Mouse (Mus musculus): ENCODE measurements at regions not wholly inside any gene's neighbourhood (a gene's known extent, or its start where the extent isn't known, plus 50 kb on each side); places are given as distances from the start of the nearest gene placed in this dataset.

DNA sequence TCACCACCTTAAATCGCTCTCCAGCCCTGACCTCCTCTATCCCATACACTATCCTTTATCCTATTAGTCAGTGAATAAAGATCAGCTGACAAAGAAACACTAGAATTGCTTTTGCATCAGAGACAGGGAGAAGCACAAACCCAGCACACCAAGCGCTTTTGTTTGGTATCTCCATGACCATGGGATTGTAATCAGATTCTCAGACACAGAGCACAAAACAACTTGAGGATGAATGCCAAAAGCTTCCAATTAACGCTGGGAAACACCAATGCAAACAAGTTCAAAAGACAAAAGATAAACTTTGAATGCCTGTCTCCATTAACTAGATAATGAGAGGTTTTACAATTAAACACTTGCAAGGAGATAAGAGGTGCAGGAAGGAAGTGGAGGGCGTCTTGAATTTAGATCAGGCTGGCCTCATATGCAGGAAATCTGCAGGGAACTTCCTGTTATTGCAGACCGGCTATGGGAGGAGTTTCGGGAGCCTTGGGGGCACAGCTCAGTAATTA, 179.8 kb downstream of the Samd5 start:
- intact Hi-C loops (cut with DNase I): loop anchor here (10.0 kb wide), 1 partner anchor 180 kb away; the partner anchor contains the start of gene Samd5

DNA sequence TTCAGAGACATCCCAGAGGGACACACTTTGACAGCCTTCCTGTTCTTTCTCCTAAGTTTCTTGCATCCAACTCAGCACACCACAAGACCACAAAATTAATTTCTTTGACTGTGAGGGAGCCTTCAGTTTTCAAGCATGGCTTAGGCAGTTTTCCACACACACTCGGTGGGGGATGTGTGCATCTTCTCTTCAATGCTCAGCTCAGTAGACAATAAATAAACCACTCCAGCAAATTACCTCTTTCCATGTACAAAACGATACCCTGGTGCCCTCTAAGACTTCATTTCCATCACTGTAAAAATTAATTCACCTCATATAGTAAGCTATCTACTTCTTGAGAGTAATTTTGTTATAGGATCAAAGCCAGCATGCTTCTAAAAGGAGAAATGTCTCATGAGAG, 184.6 kb downstream of the Samd5 start:
- no peak for DNase-seq (ENCODE audit: low spot score)
- intact Hi-C loops (cut with DNase I): loop anchor here (10.0 kb wide), 1 partner anchor 184 kb away; the partner anchor contains the start of gene Samd5

More for the DNA sequence above, 179.8 kb downstream of the Samd5 start:
- DNase-seq (ENCODE audit: low spot score): peak; percentile 27

DNA sequence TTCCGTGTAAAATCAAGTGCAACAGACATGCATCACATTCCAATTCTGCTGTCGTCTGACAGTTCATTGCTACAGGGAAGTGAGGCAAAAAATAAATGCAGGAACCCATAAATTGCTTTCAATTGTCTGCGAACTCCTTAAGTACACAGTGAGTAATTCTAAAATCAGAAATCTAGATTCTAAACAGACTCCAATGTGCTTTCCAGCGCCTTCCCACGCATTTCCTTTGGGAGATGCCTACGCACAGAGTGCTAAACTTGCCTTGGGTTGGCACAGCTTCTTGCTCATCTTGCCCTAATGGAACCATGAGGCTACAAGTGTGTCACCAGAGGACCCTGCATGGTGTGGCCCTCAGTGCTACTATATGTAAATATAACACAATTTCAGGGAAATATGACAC, 212.6 kb downstream of the Samd5 start:
- intact Hi-C loops (cut with DNase I): no loop called here
- DNase-seq (ENCODE audit: low spot score): no peak

DNA sequence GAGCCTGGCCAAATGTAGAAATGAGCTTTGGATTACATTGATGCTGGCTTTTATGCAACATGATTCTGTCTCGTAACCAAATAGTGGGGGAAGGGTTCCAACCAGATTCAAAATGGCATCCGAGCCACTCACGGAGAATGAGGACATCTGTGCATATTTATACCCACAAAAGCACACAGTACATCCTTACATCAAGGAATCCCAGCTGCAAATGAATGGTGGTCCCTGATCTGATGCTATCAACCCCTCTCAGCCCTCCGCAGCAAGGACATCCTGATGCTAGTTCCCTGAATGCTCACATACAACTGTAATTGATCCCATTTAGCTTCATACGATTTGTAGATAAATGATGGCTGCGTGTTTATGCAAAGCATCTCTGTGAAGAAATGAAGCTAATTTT, 215.9 kb downstream of the Samd5 start:
- intact Hi-C loops (cut with DNase I): no loop called here
- DNase-seq (ENCODE audit: low spot score): no peak

DNA sequence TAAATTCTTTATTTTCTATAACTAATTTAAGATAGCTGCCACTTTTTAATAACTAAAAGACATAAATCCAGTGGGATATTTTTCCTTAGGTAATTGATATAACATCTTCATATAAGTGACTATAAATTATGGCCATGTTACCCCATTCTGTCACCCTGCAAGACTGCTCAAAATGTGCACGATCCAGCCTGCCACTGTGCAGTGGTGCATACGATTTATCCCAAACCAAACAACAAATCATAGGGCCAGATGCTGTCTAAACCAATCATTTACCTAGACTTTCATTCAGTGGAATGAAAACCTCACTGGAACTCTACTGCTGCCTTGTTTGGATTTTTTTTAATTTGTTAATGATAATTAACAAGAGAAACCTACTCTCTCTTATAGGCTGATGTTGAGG, 216.5 kb downstream of the Samd5 start:
- DNase-seq (ENCODE audit: low spot score): no peak
- intact Hi-C loops (cut with DNase I): no loop called here

DNA sequence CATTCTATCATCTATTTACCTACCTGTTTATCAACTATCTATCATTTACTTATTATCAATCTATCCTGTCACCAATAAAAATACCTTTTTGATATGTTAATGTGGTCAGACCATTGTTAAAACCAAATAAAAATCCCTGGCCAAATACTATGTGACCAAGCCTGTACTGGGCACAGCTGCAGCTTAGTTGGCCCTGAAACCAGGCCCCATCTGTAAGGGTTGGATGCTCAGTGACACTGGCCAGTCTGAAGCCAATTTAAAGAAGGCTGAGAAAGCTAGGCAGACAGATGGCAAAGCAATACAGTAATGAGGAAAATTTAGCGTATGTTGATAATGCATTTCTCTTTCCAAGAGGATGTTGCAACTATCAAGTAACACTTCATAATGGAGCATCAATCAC, 217.8 kb downstream of the Samd5 start:
- intact Hi-C loops (cut with DNase I): no loop called here
- no peak for DNase-seq (ENCODE audit: low spot score)

DNA sequence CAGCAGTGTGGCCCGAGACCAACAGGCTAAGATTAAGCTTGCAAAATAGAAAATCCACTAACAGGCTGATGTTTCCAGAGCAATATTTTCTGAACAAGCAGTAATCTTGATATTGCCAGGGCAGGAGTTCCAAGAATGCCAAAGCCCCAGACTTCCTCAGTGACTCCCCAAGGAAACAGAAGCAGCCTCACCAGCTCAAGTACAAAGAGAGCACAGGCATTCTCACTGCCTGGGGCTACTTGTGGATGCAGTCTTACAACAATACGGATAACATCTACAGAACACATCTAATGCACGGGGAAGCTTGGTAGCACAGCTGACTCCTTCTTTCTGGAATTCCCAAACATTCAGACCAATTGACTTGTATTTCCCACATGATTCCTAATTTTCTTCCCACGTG, 235.9 kb downstream of the Samd5 start:
- intact Hi-C loops (cut with DNase I): no loop called here
- DNase-seq (ENCODE audit: low spot score): no peak

DNA sequence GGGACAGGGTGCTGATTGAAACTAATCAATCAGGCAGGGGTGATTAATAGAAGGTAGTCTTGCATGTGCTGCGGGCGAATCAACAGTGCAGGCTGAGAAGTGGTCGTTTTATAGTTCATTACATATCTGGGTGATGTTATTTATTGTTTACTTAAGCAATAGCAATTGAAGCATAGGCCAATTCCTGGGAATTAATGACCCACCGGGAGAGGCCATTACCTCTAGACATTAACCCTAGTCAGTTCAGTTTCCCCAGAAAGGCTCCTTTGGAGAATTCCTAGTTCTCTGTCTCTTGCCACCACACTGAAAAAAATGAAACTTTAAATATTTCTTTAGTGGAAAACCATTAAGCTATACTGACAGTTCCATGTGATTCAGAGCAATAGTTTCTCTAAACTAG, 236.6 kb downstream of the Samd5 start:
- DNase-seq (ENCODE audit: low spot score): no peak
- intact Hi-C loops (cut with DNase I): no loop called here

DNA sequence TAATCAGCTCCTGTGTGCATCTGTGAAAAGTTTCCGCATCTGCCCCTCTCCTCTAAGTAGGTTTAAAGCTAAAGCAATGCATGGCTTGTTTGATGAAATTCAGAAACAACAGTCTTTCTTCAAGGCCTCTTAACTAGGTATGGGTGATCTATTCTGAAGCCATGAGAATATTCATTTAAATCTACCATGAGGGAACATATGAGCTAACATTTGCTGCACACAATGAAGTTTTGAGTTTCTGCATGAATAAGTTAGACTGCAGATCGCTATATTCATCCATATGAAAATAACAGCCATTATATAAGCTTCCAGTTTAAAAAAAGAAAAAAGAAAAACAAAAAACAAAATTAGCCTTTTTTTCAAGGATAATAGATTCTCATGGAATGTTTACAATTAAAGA, 245.9 kb downstream of the Samd5 start:
- no peak for DNase-seq (ENCODE audit: low spot score)
- intact Hi-C loops (cut with DNase I): no loop called here

DNA sequence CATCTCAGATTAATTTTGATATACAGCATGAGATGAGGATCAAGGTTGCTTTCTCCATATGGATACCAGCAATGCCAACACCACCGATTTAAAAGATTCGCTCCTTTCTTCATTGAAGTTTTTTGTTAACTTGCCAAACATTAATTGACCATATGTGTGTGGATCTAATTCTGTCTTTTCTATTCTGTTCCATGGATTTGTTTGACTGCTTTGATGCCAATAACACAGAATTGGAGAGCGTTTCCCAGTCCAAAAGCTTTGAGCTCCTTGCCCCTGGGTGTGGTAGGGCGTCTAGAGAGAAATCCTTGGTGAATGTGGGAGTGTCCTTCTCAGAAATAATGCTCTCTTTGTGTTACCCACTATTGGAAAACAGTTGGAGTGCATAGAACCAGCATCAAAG, 254.3 kb downstream of the Samd5 start:
- DNase-seq (ENCODE audit: low spot score): no peak
- intact Hi-C loops (cut with DNase I): no loop called here

DNA sequence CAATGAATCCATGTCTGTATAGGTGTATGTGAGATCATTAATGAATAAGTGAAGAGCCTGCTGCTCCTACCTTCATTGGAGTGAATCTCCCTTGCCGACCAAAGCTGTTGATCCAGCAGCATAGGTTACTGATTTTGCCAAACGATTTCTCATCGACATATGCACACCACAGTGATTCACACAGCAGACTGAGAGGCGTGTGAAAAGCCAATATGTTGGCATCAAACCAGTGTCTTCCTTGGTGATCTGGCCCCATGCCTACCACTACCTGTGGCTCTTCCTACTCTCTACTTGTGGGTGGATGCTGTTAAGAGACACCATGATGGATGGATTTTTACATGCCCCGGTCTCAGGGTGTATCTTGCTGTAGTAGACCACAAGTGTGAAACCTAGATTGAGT, 258.3 kb downstream of the Samd5 start:
- intact Hi-C loops (cut with DNase I): no loop called here
- DNase-seq (ENCODE audit: low spot score): no peak

DNA sequence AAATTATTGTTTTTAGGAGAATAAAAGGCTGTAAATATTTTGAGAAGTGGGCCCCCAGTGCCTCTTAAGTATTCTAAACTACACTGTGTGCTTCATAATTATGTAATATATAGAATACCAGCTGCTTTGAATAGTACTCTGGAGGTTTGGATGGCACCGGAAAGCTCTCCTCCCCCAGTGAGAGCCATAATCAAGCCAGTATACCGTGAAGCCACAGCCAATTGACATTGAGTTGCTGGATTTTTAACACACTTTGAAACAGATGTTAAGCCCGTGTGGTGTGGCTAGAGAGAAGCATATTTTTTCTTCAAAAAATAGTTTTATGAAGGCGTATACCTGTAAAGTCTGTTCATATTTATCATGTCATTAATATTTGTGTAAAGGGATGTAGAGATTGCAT, 268.9 kb downstream of the Samd5 start:
- DNase-seq (ENCODE audit: low spot score): no peak
- intact Hi-C loops (cut with DNase I): no loop called here

DNA sequence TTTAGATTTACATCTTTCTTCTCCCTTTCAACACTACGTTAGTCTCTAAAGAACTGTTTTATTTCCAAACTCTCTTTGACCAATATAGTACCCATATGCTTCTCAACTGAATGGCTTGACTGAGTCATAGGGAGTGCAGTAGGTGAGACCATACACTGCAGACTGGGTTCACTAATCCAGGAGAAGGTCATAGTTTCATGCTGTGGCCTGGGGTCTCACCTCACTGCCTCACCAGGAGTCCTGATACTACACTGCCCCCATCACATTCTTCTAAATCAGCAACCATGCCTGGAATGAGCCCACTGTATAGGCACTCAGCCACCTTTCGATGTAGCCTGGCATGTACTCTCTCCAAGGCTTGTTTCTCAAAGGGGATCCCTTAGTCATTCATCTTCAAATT, 269.6 kb downstream of the Samd5 start:
- no peak for DNase-seq (ENCODE audit: low spot score)
- intact Hi-C loops (cut with DNase I): no loop called here

DNA sequence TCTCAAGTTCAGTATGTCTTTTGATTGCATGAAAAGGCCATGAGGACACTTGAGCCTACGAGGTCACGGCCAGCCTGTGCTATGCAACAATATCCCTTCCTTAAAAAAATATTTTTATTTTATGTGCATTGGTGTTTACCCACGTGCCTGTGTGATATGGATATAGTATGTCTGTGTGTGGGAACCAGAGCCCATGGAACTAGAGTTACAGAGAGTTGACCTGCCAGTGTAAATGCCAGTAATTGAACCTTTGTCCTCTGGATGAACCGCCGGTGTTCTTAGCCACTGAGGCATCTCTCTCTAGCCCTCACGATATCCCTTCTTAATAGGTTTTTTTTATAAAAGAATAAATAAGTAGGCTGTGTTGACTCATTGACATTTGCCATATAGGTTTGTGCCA, 270.0 kb downstream of the Samd5 start:
- no peak for DNase-seq (ENCODE audit: low spot score)
- intact Hi-C loops (cut with DNase I): no loop called here

DNA sequence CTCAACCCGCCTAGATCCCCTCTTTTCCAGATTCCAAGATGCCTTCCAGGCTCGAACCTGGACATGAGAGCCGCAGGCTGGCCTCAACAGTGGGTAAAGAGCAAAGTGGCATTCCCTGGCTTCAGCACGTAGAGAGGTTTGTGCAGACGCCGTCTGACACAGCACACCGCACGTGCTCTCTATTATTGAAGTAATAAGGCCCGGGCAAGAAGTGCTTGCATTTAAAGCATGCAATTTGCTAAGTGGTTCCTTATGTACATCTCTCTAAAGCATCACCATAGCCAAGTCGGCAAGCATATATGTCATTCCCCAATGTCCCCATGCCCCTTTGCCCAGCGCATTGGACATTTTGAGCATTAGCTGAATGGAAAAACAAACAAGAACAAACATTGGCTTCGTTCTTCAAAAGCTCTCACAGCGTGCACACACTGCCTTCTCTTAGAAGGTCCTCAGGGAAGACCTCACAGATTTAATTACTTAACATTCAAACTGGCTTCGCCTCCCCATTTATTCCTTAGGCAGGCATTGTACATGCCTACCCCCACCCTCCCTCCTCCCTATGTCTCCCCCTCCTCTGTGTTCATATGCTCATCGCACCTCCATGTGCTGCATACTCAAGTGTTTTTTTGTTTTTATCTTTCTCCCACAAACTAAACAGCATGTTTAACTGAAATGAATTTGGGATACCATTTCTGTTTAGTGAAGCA, 273.9 kb downstream of the Samd5 start:
- intact Hi-C loops (cut with DNase I): no loop called here
- no peak for DNase-seq (ENCODE audit: low spot score)

DNA sequence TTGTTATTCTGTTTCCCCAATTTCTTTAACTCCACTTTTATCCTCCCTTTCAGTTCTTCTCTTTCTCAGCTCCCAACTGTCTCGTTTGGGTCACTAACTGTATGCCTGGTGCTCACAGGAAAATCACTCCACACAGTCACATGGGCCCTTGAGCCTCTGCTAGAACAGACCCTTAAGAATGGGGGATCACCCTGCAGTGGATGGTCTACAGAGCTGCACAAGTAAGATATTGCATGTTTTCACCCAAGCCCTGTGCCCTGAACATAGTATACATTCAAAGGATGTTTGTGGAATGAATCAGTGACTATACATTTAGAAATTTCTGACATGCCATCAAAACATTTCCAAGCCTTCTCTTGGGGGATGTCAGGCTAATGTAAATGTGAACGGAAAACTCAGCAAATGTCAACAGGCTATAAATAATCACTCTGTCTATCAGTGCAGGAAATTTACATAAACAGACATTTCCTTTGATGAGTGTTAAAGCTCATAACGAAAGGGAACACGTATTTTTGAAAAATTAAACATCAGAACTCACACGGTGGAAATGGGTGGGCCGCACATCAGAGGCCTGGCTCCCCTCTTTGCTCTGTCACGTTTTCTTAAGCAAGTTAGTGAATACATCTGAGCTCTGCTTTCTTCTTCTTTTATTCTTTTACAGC, 297.4 kb downstream of the Samd5 start:
- no peak for DNase-seq (ENCODE audit: low spot score)
- intact Hi-C loops (cut with DNase I): no loop called here

DNA sequence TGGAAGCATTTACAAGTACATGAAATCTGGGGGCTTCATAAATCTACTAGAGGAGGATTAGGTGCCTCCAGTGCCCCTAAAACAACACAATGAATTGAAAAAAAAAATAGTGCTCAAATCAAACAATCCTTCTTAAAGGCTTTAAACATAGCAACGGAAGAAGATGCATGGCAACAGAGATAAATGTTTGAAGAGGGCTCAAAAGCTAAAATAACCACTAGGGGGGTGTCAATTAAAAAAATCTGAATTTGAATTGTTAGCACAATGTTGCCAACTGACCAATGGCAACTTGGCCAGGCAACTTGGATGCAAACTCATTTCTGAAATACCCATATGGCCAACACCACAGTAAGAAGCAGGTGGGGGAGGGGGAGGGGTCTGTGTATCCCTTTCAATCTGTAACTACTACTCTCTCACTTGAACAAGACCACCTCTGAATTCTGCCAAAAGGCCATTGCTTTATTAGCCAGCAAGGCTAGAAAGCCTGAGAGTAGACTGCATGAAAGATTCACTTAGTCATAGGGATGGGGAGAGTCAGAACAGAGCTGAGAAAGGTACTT, 312.6 kb downstream of the Samd5 start:
- intact Hi-C loops (cut with DNase I): no loop called here
- DNase-seq (ENCODE audit: low spot score): no peak

DNA sequence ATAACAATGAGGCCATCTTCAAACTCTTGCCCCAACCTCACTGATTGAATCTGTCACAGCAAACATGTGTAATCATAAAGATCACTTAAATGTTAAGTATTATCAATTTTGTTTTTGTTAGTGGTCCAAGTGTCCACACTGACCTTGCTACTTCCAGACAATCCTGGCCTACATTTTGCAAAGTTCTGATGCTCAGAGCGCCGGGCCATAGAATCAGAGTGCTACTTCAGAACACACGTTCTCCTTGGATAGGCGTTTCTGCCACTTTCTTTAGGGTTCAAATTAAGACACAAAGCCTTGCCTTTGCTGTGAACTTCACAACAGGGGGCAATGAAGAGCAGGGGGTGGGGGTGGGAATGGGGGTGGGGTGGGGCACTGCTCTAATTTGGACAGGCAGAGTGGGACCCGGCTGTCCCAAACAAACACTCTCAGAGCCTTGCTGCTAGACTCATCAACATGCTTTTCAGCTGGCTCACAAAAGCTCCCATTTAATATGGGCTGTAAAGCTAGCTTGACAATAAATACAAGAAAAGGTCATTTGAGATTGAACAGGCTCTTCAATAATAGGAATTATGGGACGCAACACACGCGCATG, 336.7 kb downstream of the Samd5 start:
- no peak for DNase-seq (ENCODE audit: low spot score)
- intact Hi-C loops (cut with DNase I): no loop called here

DNA sequence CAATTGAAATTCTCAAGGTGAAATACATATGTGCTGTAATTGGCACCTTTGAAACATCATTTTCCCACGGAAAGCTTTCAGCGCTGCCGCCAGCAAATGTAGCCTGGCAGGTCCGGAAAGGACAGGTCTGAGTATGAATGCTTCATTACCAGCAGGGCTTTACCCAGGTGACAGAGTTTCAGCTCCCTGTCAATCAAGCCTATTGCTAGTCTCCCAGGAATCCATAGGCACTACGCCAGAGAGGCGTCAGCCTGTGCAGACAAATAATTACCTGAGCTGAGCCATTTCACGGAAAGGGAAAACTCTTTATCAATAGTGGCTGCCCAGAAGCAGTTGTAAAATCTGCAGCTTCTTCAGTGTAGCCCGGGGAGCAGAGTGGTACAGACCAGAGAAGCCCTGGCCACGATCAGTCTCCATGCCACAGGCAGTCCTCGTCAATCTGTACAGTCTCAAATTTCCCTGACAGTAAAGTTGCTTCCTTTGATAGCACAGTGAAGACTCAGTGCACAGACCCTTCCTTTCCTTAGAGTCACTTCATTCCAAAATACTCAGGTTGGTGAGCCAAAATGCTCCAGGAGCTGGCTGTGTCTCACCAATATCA, 340.7 kb downstream of the Samd5 start:
- DNase-seq (ENCODE audit: low spot score): no peak
- intact Hi-C loops (cut with DNase I): no loop called here

DNA sequence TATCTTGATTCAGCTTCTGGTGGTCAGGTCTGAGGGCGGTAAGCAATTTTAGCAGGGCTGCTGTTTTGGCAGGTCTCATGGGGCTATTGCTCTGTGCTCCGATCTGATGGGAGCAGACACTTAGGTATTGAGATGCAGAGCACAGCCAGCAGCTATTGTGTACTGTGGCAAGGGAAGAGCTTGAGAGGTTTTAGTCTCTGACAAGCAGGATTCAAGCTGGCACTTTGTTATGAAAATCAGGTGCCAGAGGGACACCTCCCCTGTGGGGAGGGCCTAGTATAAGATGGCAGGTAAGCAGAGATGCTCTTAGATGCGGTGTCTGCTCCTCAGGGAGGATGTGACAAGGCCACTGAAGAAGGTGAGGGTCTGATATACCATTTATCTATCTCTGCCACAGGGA, 343.3 kb downstream of the Samd5 start:
- no peak for DNase-seq (ENCODE audit: low spot score)
- intact Hi-C loops (cut with DNase I): no loop called here

DNA sequence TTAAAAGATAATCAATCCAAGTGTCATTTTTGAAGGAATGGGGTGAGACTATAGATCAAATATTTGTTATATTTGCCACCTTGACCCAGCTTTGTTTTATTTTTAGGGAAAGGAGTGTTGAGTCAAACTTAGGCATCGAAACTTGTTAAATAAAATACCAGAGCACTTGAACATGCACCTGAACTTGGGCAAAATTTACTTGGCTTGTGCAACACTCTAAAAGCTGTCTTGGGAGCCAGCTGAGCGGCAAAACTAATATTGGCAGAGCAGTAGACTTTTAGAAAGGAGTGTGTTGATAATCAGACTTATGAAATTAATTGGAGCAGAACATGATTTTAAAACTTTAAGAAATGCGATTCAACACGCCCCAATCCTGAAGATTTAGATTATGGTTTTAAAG, 346.7 kb downstream of the Samd5 start:
- no peak for DNase-seq (ENCODE audit: low spot score)
- intact Hi-C loops (cut with DNase I): no loop called here

Data from heart, postnatal 25 days (tissue).